Mouse (Mus musculus): ENCODE data around the gene Ylpm1.

Gene Ylpm1

GRCm38 (mm10) chr12:85110011-85110697 lies 114.0 kb downstream of the Ylpm1 start:
- no peak for DNase-seq (ENCODE audit: low spot score)

GRCm38 (mm10) chr12:85110698-85111592 lies 114.8 kb downstream of the Ylpm1 start, which contains the start of the genes Prox2 and Dlst:
TSS of gene Prox2 (minus strand) at chr12:85110759.
TSS of gene Dlst (plus strand) at chr12:85110833.
- peak; percentile 94 for DNase-seq (ENCODE audit: low spot score)

GRCm38 (mm10) chr12:85112550-85113251 lies 116.6 kb downstream of the Ylpm1 start:
- no peak for DNase-seq (ENCODE audit: low spot score)

GRCm38 (mm10) chr12:85113337-85113736 lies 117.2 kb downstream of the Ylpm1 start:
- DNase-seq (ENCODE audit: low spot score), result no peak

GRCm38 (mm10) chr12:85113917-85114316 lies 117.8 kb downstream of the Ylpm1 start:
- no peak for DNase-seq (ENCODE audit: low spot score)

GRCm38 (mm10) chr12:85115678-85116077 lies 119.6 kb downstream of the Ylpm1 start:
- DNase-seq (ENCODE audit: low spot score), result no peak
